Mouse (Mus musculus) heart, postnatal 0 days (tissue): ENCODE measurements at regions not wholly inside any gene's neighbourhood (a gene's known extent, or its start where the extent isn't known, plus 50 kb on each side); places are given as distances from the start of the nearest gene placed in this dataset.

ENCODE experiments used
- ATAC-seq: fragments of 200-750 bp; cut with Nextera tagmentation; 2 replicates; pipeline ENCODE4 v1.8.0; 2017; ENCODE audit warnings: low read depth, moderate number of reproducible peaks, moderate library complexity; ENCODE audit not compliant: insufficient read depth
- DNase-seq: peaks from one replicate; pipeline ENCODE4 v3.0.0-alpha.2; 2016; ENCODE audit warnings: low spot score
- H3K27ac ChIP-seq: fragments of 300-500 bp; sonication (generic); 2 replicates; pipeline ENCODE4 v1.5.1; 2014; ENCODE audit warnings: low read depth, mild to moderate bottlenecking
- H3K27me3 ChIP-seq: fragments of 300-500 bp; sonication (generic); 2 replicates; pipeline ENCODE4 v1.6.1; 2014; ENCODE audit warnings: low read length, mixed read lengths; ENCODE audit not compliant: control insufficient read depth, insufficient read depth
- H3K36me3 ChIP-seq: fragments of 300-500 bp; sonication (generic); replicated peaks from 2 replicates; pipeline ENCODE4 v1.6.1; 2014; ENCODE audit warnings: low read length, mixed read lengths; ENCODE audit not compliant: control insufficient read depth, insufficient read depth
- H3K4me1 ChIP-seq: fragments of 300-500 bp; sonication (generic); 2 replicates; pipeline ENCODE4 v1.6.1; 2014; ENCODE audit warnings: antibody characterized with exemption; ENCODE audit not compliant: control insufficient read depth, insufficient read depth
- H3K4me2 ChIP-seq: fragments of 300-500 bp; sonication (generic); 2 replicates; pipeline ENCODE4 v1.6.1; 2014; ENCODE audit warnings: low read depth, mild to moderate bottlenecking, low read length, moderate library complexity
- H3K4me3 ChIP-seq: fragments of 300-500 bp; sonication (generic); 2 replicates; pipeline ENCODE4 v1.5.1; 2014; ENCODE audit warnings: low read depth, low read length
- H3K9ac ChIP-seq: fragments of 300-500 bp; sonication (generic); replicated peaks from 2 replicates; pipeline ENCODE4 v1.6.1; 2014; ENCODE audit warnings: low read depth, low read length, mixed read lengths
- H3K9me3 ChIP-seq: fragments of 300-500 bp; sonication (generic); replicated peaks from 2 replicates; pipeline ENCODE4 v1.6.1; 2016; ENCODE audit warnings: low read length; ENCODE audit not compliant: control insufficient read depth
- CTCF ChIP-seq: IDR thresholded peaks from 2 replicates; pipeline ENCODE4 v1.5.1; 2016; ENCODE audit warnings: antibody characterized with exemption, control low read depth, low read depth
- EP300 ChIP-seq: IDR thresholded peaks from 2 replicates; pipeline ENCODE4 v1.6.1; 2016; ENCODE audit warnings: antibody characterized with exemption, low read depth
- WGBS: fragments of 180-500 bp; shearing (Covaris S2); extraction: QIAGEN DNeasy Blood & Tissue Kit; methylation state at CpG from one replicate; pipeline ENCODE4 v1.1.7; 2014; 5-methylcytosine and 5-hydroxymethylcytosine counted together

DNA sequence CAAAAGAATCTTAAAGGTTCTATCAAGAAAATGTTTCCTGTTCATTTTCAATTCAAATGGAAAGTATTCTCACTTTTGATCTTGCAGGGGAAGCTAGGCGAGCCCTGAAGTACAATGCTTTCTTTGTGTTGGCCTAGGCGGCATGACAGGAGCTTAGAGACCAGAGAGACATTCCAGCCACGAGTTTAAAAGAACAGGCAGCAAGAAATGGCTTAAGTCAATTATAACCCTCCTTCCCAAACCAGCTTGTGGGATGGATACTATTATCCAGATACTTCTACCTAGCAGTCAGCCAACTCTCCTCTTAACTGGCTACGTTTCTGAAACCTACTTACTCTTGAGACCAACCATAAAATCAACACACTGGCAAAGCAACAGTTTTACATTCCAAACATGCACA is 124.3 kb downstream of the Twistnb start:
- Histone ChIP-seq H3K9ac (no peak overlapping the region), H3K9me3 (no peaks in the 10 kb centered on the region), H3K4me2 (no peak overlapping the region), H3K4me3 (no peak overlapping the region), H3K27ac (no peak overlapping the region), H3K27me3 (no peaks in the 10 kb centered on the region), H3K4me1 (no peaks in the 10 kb centered on the region), H3K36me3 (no peaks in the 10 kb centered on the region)
- ATAC-seq, result no peak
- TF ChIP-seq CTCF, result no peak
- WGBS, result 37% methylated on average over 4 of the region's 4 CpGs
- no peak for DNase-seq

GRCm38 (mm10) chr12:33561141-33561540 is 131.7 kb downstream of the Twistnb start:
- Histone ChIP-seq H3K27ac (no peak overlapping the region), H3K4me3 (no peak overlapping the region), H3K9ac (no peak overlapping the region), H3K9me3 (no peaks in the 10 kb centered on the region), H3K36me3 (no peaks in the 10 kb centered on the region), H3K27me3 (no peaks in the 10 kb centered on the region), H3K4me2 (no peak overlapping the region), H3K4me1 (no peaks in the 10 kb centered on the region)
- DNase-seq, result no peak
- TF ChIP-seq EP300, result no peak
- ATAC-seq, result no peak
- WGBS, result 53% methylated on average over 7 of the region's 7 CpGs

DNA sequence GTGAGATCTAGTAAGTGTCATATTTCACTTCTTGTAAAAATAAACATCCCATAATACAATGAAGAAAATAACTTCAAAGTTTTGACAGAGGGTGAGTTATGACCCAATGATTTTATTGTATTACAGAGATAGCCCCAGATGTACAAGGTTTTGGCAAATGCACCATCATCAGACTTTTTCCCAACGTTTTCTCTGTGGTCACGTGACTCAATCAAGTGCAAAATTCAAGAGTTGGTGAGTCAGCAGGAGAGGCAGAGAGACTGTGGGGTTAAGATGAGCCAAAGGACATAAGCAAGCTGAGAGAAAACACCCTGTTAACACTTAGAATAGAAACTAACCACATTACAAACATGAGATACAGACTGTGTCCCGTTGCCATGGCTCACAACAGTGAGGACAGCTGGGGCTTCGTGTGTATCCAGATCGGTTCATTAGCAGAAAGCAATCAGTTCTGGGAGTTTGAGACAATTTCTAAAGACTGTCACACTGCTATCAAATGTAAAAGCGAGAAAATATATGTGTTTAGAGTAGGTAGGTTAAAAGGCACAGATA is 148.5 kb downstream of the Twistnb start:
- TF ChIP-seq CTCF, result no peak
- no peaks in the 10 kb centered on the region for H3K4me1 ChIP-seq
- no peak for DNase-seq
- H3K36me3 ChIP-seq, result no peaks in the 10 kb centered on the region
- H3K9ac ChIP-seq, result no peak overlapping the region
- WGBS, result 66% methylated on average over 6 of the region's 6 CpGs
- H3K27ac ChIP-seq, result no peak overlapping the region
- H3K4me2 ChIP-seq, result no peak overlapping the region
- no peaks in the 10 kb centered on the region for H3K27me3 ChIP-seq
- H3K4me3 ChIP-seq, result no peak overlapping the region
- ATAC-seq, result no peak
- H3K9me3 ChIP-seq, result no peaks in the 10 kb centered on the region

GRCm38 (mm10) chr12:33580809-33581208 is 151.4 kb downstream of the Twistnb start:
- no peak overlapping the region for H3K27ac ChIP-seq
- no peak overlapping the region for H3K4me2 ChIP-seq
- no peak for ATAC-seq
- no peak for TF ChIP-seq CTCF
- no peak for TF ChIP-seq EP300
- H3K27me3 ChIP-seq, result no peaks in the 10 kb centered on the region
- H3K9ac ChIP-seq, result no peak overlapping the region
- H3K4me1 ChIP-seq, result no peaks in the 10 kb centered on the region
- no peak overlapping the region for H3K4me3 ChIP-seq
- WGBS, result 48% methylated on average over 2 of the region's 2 CpGs
- no peaks in the 10 kb centered on the region for H3K9me3 ChIP-seq
- no peak for DNase-seq
- H3K36me3 ChIP-seq, result no peaks in the 10 kb centered on the region

DNA sequence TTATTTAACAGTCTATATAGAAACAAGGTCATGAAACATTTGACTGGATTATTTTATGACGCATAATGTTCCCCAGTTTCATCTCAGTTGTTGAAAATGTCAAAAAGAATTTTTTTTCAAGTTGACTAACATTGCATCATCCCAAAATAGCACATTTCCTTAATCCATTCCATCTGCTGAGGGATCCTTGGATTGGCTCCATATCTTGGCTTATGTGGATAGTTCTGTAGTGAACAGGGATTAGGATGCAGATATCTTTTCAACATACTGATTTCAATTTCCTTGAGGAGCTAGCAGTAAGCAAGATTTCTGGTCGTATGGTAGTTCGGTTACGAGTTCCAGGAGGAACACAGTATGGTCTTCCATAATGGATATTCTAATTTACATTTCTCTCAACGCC is 161.6 kb downstream of the Twistnb start:
- no peaks in the 10 kb centered on the region for H3K9me3 ChIP-seq
- H3K9ac ChIP-seq, result no peak overlapping the region
- H3K27me3 ChIP-seq, result no peaks in the 10 kb centered on the region
- H3K4me2 ChIP-seq, result no peak overlapping the region
- DNase-seq (no peak), ATAC-seq (no peak)
- 78% methylated on average over 5 of the region's 5 CpGs for WGBS
- TF ChIP-seq EP300, result no peak
- no peak for TF ChIP-seq CTCF
- H3K36me3 ChIP-seq, result no peaks in the 10 kb centered on the region
- H3K4me3 ChIP-seq, result no peak overlapping the region
- no peak overlapping the region for H3K27ac ChIP-seq
- no peaks in the 10 kb centered on the region for H3K4me1 ChIP-seq

GRCm38 (mm10) chr12:33592431-33592911 is 163.0 kb downstream of the Twistnb start:
- no peak overlapping the region for H3K4me3 ChIP-seq
- 66% methylated on average over 6 of the region's 6 CpGs for WGBS
- TF ChIP-seq EP300 (no peak), CTCF (no peak)
- no peak overlapping the region for H3K9ac ChIP-seq
- ATAC-seq, result no peak
- H3K36me3 ChIP-seq, result no peaks in the 10 kb centered on the region
- H3K9me3 ChIP-seq, result no peaks in the 10 kb centered on the region
- H3K4me2 ChIP-seq, result no peak overlapping the region
- H3K27ac ChIP-seq, result no peak overlapping the region
- DNase-seq, result no peak
- no peaks in the 10 kb centered on the region for H3K27me3 ChIP-seq
- H3K4me1 ChIP-seq, result no peaks in the 10 kb centered on the region
